Mouse (Mus musculus) cortical plate, adult 2 months (tissue): ENCODE results near the gene Sec22a.

Experiments used
- CTCF ChIP-seq: fragments of 200-500 bp; IDR thresholded peaks from 2 replicates; pipeline ENCODE4 v1.5.1; 2011; ENCODE audit warnings: mild to moderate bottlenecking, control low read depth, low read length; ENCODE audit not compliant: insufficient read depth; ENCODE audit errors: extremely low read depth
- POLR2A ChIP-seq: fragments of 200-500 bp; IDR thresholded peaks from 2 replicates; pipeline ENCODE4 v1.6.1; 2011; ENCODE audit warnings: mild to moderate bottlenecking, low read length, control low read depth; ENCODE audit not compliant: insufficient read depth; ENCODE audit errors: extremely low read depth

DNA sequence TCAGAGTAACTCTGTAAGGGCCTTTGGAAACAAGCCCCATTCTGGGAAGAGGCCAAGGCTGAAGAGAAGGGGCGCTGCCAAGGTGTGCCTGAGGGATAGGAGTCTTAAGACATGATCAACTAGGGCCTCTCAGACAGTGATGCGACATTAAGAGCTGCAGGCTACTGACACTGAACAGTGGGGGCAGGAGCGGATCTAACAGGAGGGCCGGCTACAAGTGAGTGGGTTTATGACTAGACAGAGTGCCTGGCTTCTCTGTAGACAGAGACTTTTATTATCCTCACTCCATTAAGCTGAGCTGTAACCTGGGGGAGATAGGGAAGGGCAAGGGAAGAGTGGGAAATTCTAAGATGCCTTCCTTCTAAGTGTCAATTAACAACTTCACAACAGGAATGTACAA is 43.0 kb upstream of the Sec22a start:
- TF ChIP-seq CTCF (no peak), POLR2A (no peak)
